Mouse (Mus musculus) spleen, adult 2 months (tissue): ENCODE measurements around the gene App.

ENCODE experiments used
- CTCF ChIP-seq: fragments of 200-500 bp; IDR thresholded peaks from 2 replicates; pipeline ENCODE4 v1.5.1; 2011; ENCODE audit warnings: mild to moderate bottlenecking, inconsistent platforms; ENCODE audit not compliant: insufficient read depth, insufficient read length, insufficient replicate concordance; ENCODE audit errors: extremely low read depth
- POLR2A ChIP-seq: fragments of 200-500 bp; IDR thresholded peaks from 2 replicates; pipeline ENCODE4 v1.6.1; 2011; ENCODE audit warnings: low read depth, low read length, inconsistent platforms

GRCm38 (mm10) chr16:84919649-84920308 is 253.8 kb downstream of the App start:
- TF ChIP-seq POLR2A, result no peak
- no peak for TF ChIP-seq CTCF
